Mouse (Mus musculus) limb, embryonic 14.5 days (tissue): Measurements from ENCODE around the gene Galnt6. TPM values are rescaled to one million over a fixed set of nuclear protein-coding genes. Genes with fewer than 3 reads are reported as not detected.

Experiments used
- ATAC-seq: fragments of 200-750 bp; cut with Nextera tagmentation; 2 replicates; pipeline ENCODE4 v1.8.0; 2017; ENCODE audit warnings: low read depth, moderate number of reproducible peaks, moderate TSS enrichment; ENCODE audit not compliant: low FRiP score
- DNase-seq: peaks from one replicate; pipeline ENCODE4 v3.0.0-alpha.2; 2015; ENCODE audit warnings: low spot score
- H3K27ac ChIP-seq: fragments of 300-500 bp; sonication (generic); replicated peaks from 2 replicates; pipeline ENCODE4 v1.5.1; 2014; ENCODE audit warnings: low read depth, mild to moderate bottlenecking, low read length, moderate library complexity, mixed read lengths
- H3K27me3 ChIP-seq: fragments of 300-500 bp; sonication (generic); 2 replicates; pipeline ENCODE4 v1.6.1; 2014; ENCODE audit warnings: low read length, mixed read lengths; ENCODE audit not compliant: control insufficient read depth, insufficient read depth
- H3K36me3 ChIP-seq: fragments of 300-500 bp; sonication (generic); 2 replicates; pipeline ENCODE4 v1.6.1; 2014; ENCODE audit warnings: mild to moderate bottlenecking, low read length, moderate library complexity, mixed read lengths; ENCODE audit not compliant: control insufficient read depth, insufficient read depth
- H3K4me1 ChIP-seq: fragments of 300-500 bp; sonication (generic); 2 replicates; pipeline ENCODE4 v1.6.1; 2014; ENCODE audit warnings: antibody characterized with exemption, low read length, mixed read lengths; ENCODE audit not compliant: control insufficient read depth, insufficient read depth
- H3K4me2 ChIP-seq: fragments of 300-500 bp; sonication (generic); replicated peaks from 2 replicates; pipeline ENCODE4 v1.6.1; 2014; ENCODE audit warnings: low read depth, mild to moderate bottlenecking, low read length, moderate library complexity; ENCODE audit not compliant: severe bottlenecking
- H3K4me3 ChIP-seq: fragments of 300-500 bp; sonication (generic); replicated peaks from 2 replicates; pipeline ENCODE4 v1.5.1; 2014; ENCODE audit warnings: low read length
- H3K9ac ChIP-seq: fragments of 300-500 bp; sonication (generic); 2 replicates; pipeline ENCODE4 v1.6.1; 2014; ENCODE audit warnings: mild to moderate bottlenecking, low read depth, low read length, moderate library complexity; ENCODE audit not compliant: severe bottlenecking
- H3K9me3 ChIP-seq: fragments of 300-500 bp; sonication (generic); 2 replicates; pipeline ENCODE4 v1.6.1; 2016; ENCODE audit warnings: low read length; ENCODE audit not compliant: control insufficient read depth
- POLR2A ChIP-seq: fragments of 200-500 bp; IDR thresholded peaks from 2 replicates; pipeline ENCODE4 v1.8.0; 2012; ENCODE audit warnings: inconsistent platforms, mild to moderate bottlenecking, moderate library complexity, borderline replicate concordance; ENCODE audit not compliant: insufficient read depth, insufficient read length; ENCODE audit errors: extremely low read depth
- WGBS: fragments of 180-500 bp; shearing (Covaris S2); extraction: QIAGEN DNeasy Blood & Tissue Kit; methylation state at CpG from one replicate; pipeline ENCODE4 v1.1.7; 2014; 5-methylcytosine and 5-hydroxymethylcytosine counted together
- polyA plus RNA-seq, 2 experiments: library from polyadenylated mRNA; depleted of rRNA in 1 of 2; stranded (reverse) in 1 of 2; unstranded in 1 of 2; fragments of >200 nt; fragmentation: Nextera tagmentation in 1 of 2; extraction: Ambion mirVana in 1 of 2; gene quantifications; 2 replicates each; pipeline versions ENCODE4 v1.2.1 to v1.2.3; 2012 to 2014

Galnt6 gene
- polyA plus RNA-seq, 2 experiments: 1.1 to 1.9 TPM

DNA sequence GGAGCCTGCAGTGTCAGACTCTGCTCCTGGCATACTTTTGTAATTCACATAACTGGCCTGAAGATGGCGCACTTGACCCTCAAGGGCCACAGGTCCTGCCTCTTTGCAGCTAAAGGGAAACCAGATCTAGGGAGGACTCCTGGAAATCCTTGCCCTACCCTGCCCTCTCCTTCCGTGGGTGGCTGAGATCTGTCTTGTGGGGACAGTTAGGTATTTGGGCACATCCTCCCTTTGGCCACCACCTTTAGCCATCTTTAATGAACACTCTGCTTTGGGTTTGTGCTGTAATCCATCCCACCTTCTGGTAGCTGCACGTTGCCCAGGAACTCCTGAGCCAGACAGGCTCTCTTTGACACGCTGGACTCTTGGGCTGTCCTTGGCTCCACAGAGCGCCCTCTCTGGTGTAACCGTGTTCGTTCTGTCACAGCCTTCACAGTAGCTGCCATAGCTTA is 28.4 kb upstream of the Galnt6 start:
- Histone ChIP-seq H3K4me1 (peaks cover 7% of the 10 kb centered on the region; the same call in 1 of the 2 replicates), H3K36me3 (no peaks in the 10 kb centered on the region), H3K4me2 (no peak overlapping the region), H3K4me3 (no peak overlapping the region), H3K9me3 (no peaks in the 10 kb centered on the region), H3K27ac (no peak overlapping the region), H3K9ac (no peak overlapping the region), H3K27me3 (no peaks in the 10 kb centered on the region)
- no peak for ATAC-seq
- DNase-seq: peak; percentile 61
- WGBS: 2% methylated on average over 7 of the region's 7 CpGs
- TF ChIP-seq POLR2A: no peak

DNA sequence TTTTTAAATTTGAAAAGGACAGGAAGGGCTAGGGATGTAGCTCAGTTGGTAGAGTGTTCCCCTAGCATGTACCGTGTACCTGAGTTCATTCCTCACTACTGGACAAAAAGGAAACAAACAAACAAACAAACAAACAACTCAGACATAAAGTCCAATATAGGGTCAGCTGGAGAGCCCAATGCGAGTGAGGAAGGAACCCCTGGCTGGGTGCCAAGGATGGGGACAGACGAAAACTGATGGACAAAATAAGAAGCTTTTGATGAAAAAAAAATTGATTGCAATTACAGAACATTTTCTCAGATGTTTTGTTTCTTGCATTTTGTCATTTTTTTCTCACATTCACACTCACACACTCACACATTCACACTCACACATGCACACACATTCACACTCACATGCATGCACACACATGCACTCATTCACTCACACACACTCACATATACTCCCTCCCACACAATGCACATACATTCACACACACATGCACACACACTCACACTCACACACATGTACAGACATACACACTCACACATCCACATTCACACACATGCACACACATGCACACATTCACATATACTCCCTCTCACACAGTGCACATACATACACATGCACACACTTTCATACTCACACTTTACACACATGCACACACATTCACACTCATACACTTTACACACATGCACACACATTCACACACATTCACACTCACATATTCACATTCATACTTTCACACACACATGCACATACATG is 26.9 kb upstream of the Galnt6 start:
- H3K27me3 ChIP-seq: no peaks in the 10 kb centered on the region
- no peaks in the 10 kb centered on the region for H3K36me3 ChIP-seq
- H3K27ac ChIP-seq: no peak overlapping the region
- WGBS: 74% methylated on average over 3 of the region's 3 CpGs
- no peak overlapping the region for H3K4me3 ChIP-seq
- H3K9me3 ChIP-seq: no peaks in the 10 kb centered on the region
- H3K4me2 ChIP-seq: no peak overlapping the region
- ATAC-seq (no peak), DNase-seq (no peak)
- H3K4me1 ChIP-seq: no peaks in the 10 kb centered on the region; the same call in 1 of the 2 replicates
- H3K9ac ChIP-seq: no peak overlapping the region
- no peak for TF ChIP-seq POLR2A

DNA sequence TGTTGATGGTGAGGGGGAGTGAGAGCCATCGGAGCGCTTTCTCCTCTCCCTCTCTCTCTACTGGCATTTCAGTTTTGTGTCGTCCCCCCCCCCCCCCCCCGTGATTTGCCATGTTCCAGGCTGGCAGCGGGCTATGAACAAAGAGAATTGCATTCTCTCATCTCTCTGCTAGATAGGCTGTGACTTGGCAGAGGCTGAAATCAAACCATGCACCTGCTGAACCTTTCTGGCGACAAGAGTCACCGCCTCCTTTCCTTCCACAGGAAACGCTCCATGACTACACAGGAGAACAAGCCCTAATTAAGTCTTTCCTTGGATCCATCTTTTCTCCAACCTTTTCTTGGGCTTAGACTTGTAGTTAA is 26.3 kb upstream of the Galnt6 start:
- no peak for TF ChIP-seq POLR2A
- H3K4me2 ChIP-seq: no peak overlapping the region
- no peaks in the 10 kb centered on the region for H3K4me1 ChIP-seq
- no peaks in the 10 kb centered on the region for H3K27me3 ChIP-seq
- H3K27ac ChIP-seq: no peak overlapping the region
- no peak overlapping the region for H3K9ac ChIP-seq
- no peak for DNase-seq
- no peak overlapping the region for H3K4me3 ChIP-seq
- H3K36me3 ChIP-seq: no peaks in the 10 kb centered on the region
- 48% methylated on average over 6 of the region's 8 CpGs for WGBS
- H3K9me3 ChIP-seq: no peaks in the 10 kb centered on the region
- no peak for ATAC-seq

DNA sequence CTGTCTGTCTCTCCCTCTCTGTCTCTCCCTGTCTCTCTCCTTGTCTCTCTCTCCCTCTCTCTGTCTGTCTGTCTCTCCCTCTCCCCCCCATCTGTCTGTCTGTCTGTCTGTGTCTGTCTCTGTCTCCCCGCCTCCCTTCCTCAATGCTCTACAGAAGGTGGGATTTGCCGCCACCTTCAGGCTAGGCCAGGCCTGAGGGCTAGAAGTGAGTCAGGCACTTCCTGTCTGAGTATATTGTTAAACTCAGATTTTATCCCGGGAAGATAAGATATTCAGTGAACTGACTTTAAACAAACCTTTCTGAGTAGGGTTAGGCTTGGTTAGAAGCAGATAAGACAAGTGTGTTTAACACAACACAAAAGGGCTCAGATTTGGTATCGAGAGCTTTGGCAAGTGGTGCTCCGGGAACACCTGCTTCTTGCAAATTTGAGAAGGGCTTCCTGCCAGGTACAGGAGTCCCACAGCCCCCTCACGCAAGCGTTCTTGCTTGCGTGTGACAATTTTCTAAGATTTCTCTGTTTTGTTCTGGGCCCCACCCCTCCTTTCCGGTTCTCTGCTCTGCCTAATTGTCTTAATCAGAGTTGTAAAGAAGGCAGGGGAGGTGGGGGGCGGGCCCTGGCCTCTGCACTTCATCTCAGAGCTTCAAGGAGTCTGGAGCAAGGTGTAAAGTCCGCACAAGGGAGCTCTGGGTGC is 25.8 kb upstream of the Galnt6 start:
- ATAC-seq: no peak
- Histone ChIP-seq H3K27ac (no peak overlapping the region), H3K4me1 (no peaks in the 10 kb centered on the region), H3K4me3 (no peak overlapping the region), H3K36me3 (no peaks in the 10 kb centered on the region), H3K27me3 (no peaks in the 10 kb centered on the region), H3K9me3 (no peaks in the 10 kb centered on the region), H3K9ac (no peak overlapping the region), H3K4me2 (no peak overlapping the region)
- 7% methylated on average over 11 of the region's 11 CpGs for WGBS
- DNase-seq: peak; percentile 26
- no peak for TF ChIP-seq POLR2A

DNA sequence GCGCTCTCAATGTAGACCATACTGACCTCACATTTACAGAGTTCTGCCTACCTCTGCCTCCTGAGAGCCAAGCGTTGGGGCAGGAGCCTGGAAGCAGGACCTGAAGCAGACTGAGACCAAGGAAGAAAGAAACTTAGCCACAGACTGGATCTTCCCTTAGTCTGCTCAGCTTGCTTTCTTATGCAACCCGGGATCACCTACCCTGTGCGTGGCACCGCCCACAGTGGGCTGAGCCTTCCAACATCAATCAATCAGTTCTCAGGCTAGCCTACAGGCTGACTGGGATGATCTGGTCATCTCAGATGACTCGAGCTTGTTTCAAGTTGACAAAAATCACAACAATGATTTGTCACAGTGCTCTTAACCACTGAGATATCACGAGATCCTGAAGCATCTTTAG is 24.9 kb upstream of the Galnt6 start:
- Histone ChIP-seq H3K36me3 (no peaks in the 10 kb centered on the region), H3K9me3 (no peaks in the 10 kb centered on the region), H3K4me1 (no peaks in the 10 kb centered on the region), H3K27ac (no peak overlapping the region), H3K27me3 (no peaks in the 10 kb centered on the region), H3K4me3 (no peak overlapping the region), H3K4me2 (no peak overlapping the region), H3K9ac (no peak overlapping the region)
- DNase-seq (no peak), ATAC-seq (no peak)
- 45% methylated on average over 7 of the region's 7 CpGs for WGBS
- TF ChIP-seq POLR2A: no peak
